Mouse (Mus musculus): Measurements from ENCODE around the gene Isg20. TPM values are rescaled to one million over a fixed set of nuclear protein-coding genes. Genes with fewer than 3 reads are reported as not detected.

Isg20 gene
- polyA plus RNA-seq, 1 experiment from 2014 or later, result 2.3 TPM

GRCm38 (mm10) chr7:78963891-78964290, 50.7 kb downstream of the Isg20 start:
- 84% methylated on average over 3 of the region's 3 CpGs for WGBS
- Histone ChIP-seq H3K4me1 (replicated peaks; ENCODE audit: insufficient read depth, low read length) (no peaks in the 10 kb centered on the region), H3K4me3 (replicated peaks; ENCODE audit: low read depth, low read length) (no peak overlapping the region), H3K27me3 (ENCODE audit: insufficient read depth, low read length) (no peaks in the 10 kb centered on the region), H3K4me2 (ENCODE audit: low read length) (no peak overlapping the region), H3K9me3 (replicated peaks; ENCODE audit: low read length) (no peaks in the 10 kb centered on the region), H3K9ac (ENCODE audit: low read depth, low read length) (no peak overlapping the region), H3K36me3 (ENCODE audit: insufficient read depth, low read length) (no peaks in the 10 kb centered on the region), H3K27ac (no peak overlapping the region)
- DNase-seq (ENCODE audit: low spot score) (no peak), ATAC-seq (replicated peaks; ENCODE audit: low FRiP score, low read depth) (no peak)
- TF ChIP-seq CTCF (IDR thresholded peaks at IDR 0.05; ENCODE audit: low read depth), result no peak

Small RNA genes lying within 50 kb of the gene (microRNA-seq; reads per million reads assigned to microRNA genes)
- gene Mir7-2, result 0.60 reads per million

Other genes starting within 250 kb of the Isg20 start
- 1.3 and 1.5 TPM in 2 replicates for gene Ntrk3, start 175.4 kb upstream of the Isg20 start, polyA plus RNA-seq (2015; fragmentation: Nextera tagmentation; extraction: Ambion mirVana)
- gene Mrps11, start 130.3 kb upstream of the Isg20 start, polyA plus RNA-seq (2015; fragmentation: Nextera tagmentation; extraction: Ambion mirVana), result 71.0 and 77.3 TPM in 2 replicates
- gene Mrpl46, start 129.9 kb upstream of the Isg20 start, polyA plus RNA-seq (2015; fragmentation: Nextera tagmentation; extraction: Ambion mirVana), result 79.6 and 80.4 TPM in 2 replicates
- gene Det1, start 66.2 kb upstream of the Isg20 start, polyA plus RNA-seq (2015; fragmentation: Nextera tagmentation; extraction: Ambion mirVana), result 13.9 TPM in 2 replicates
- 33.1 and 37.5 TPM in 2 replicates for gene Aen, start 17.6 kb upstream of the Isg20 start, polyA plus RNA-seq (2015; fragmentation: Nextera tagmentation; extraction: Ambion mirVana)
- 0.22 and 0.37 TPM in 2 replicates for gene Acan, start 140.1 kb downstream of the Isg20 start, polyA plus RNA-seq (2015; fragmentation: Nextera tagmentation; extraction: Ambion mirVana)
- gene Hapln3, start 217.6 kb downstream of the Isg20 start, polyA plus RNA-seq (2015; fragmentation: Nextera tagmentation; extraction: Ambion mirVana), result 2.6 and 3.6 TPM in 2 replicates
- gene Mfge8, start 235.6 kb downstream of the Isg20 start, polyA plus RNA-seq (2015; fragmentation: Nextera tagmentation; extraction: Ambion mirVana), result 269 and 299 TPM in 2 replicates

All from kidney, postnatal 0 days (tissue).